Mouse (Mus musculus): ENCODE data around the gene Kcnj6. TPM values are rescaled to one million over a fixed set of nuclear protein-coding genes. Genes with fewer than 3 reads are reported as not detected.
A peak's percentile ranks its signal among the peaks of the same experiment; 100 is the strongest.

Gene Kcnj6
- polyA plus RNA-seq, 1 experiment from 2014 or later = 1.2 TPM

DNA sequence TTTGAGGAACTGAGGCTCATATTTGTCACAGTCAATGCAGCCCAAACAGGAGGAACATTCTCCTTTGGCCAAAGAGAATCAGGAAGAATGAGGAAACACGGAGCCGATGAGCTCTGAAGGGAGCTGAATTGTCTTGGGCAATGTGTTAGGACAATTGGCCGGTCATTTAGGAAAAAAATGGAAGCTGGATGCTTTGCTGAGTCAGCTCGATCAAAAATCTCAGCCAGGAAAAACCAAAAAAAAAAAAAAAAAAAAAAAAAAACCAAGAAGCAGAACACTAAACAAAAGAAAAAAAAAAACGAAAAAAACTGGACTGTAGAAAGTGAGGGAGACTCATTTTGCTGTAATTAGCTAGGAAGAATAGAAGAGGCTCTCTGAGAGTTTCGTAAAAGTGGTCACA is 200.1 kb downstream of the Kcnj6 start:
- no peaks in the 10 kb centered on the region for H3K9me3 ChIP-seq
- H3K27ac ChIP-seq (replicated peaks) = no peak overlapping the region

DNA sequence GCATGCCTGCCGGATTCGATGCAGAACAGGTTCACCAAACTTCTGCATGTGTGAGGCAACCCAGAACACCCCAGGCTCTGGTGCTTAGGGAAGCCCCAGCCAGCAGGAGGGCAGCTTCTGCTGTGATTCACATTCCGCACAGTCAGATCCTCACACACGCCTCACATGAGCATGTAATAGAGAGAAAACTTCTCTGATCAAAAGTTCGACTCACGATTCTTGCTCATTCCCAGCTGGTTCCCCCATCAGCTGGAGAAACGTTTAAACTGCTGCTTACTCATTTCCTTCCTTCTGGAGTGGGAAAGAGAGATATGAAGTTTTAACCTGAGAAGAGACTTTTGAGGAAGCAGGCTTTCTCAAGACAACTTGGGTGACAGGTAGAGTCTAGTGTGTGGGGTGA is 204.5 kb downstream of the Kcnj6 start:
- ATAC-seq (ENCODE audit: low FRiP score, low read depth) = no peak
- no peaks in the 10 kb centered on the region for H3K4me1 ChIP-seq
- no peak overlapping the region for H3K4me2 ChIP-seq (replicated peaks)
- H3K4me3 ChIP-seq = no peak overlapping the region
- H3K9ac ChIP-seq (replicated peaks) = no peak overlapping the region
- no peaks in the 10 kb centered on the region for H3K27me3 ChIP-seq
- H3K27ac ChIP-seq (replicated peaks) = no peak overlapping the region
- no peaks in the 10 kb centered on the region for H3K9me3 ChIP-seq
- H3K36me3 ChIP-seq = no peaks in the 10 kb centered on the region
- 89% methylated on average over 7 of the region's 7 CpGs for WGBS

More for the DNA sequence above, 200.1 kb downstream of the Kcnj6 start:
- 85% methylated on average over 6 of the region's 6 CpGs for WGBS
- ATAC-seq (ENCODE audit: low FRiP score, low read depth) = no peak
- H3K4me1 ChIP-seq = no peaks in the 10 kb centered on the region; the same call in 1 of the 2 replicates
- H3K27me3 ChIP-seq = no peaks in the 10 kb centered on the region
- H3K36me3 ChIP-seq = no peaks in the 10 kb centered on the region
- H3K9ac ChIP-seq (replicated peaks) = no peak overlapping the region
- no peak overlapping the region for H3K4me2 ChIP-seq (replicated peaks)
- H3K4me3 ChIP-seq = no peak overlapping the region

DNA sequence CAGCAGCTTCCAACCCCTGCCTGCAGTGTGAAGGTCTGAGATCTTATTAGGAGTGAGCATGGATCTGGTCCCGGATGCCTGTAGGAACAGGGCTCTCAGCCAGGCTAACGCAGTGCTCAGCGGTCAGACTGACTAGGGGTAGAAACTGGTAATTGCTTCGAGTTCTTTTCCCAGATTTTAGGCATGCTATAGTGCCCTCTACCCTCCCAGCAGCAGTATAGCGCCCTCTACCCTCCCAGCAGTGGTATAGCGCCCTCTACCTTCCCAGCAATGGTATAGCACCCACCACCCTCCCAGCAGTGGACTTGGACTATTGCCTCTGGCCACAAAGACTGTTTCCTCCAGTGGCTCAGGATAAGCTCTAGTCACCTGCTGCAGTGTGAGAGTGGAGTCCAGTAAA is 207.5 kb downstream of the Kcnj6 start:
- Histone ChIP-seq H3K4me3 (no peak overlapping the region), H3K27ac (replicated peaks) (no peak overlapping the region), H3K9me3 (no peaks in the 10 kb centered on the region), H3K36me3 (no peaks in the 10 kb centered on the region), H3K9ac (replicated peaks) (no peak overlapping the region), H3K27me3 (peaks cover 11% of the 10 kb centered on the region; the same call in 1 of the 2 replicates), H3K4me1 (no peaks in the 10 kb centered on the region), H3K4me2 (replicated peaks) (no peak overlapping the region)
- ATAC-seq (ENCODE audit: low FRiP score, low read depth) = no peak
- WGBS = 31% methylated on average over 6 of the region's 6 CpGs

DNA sequence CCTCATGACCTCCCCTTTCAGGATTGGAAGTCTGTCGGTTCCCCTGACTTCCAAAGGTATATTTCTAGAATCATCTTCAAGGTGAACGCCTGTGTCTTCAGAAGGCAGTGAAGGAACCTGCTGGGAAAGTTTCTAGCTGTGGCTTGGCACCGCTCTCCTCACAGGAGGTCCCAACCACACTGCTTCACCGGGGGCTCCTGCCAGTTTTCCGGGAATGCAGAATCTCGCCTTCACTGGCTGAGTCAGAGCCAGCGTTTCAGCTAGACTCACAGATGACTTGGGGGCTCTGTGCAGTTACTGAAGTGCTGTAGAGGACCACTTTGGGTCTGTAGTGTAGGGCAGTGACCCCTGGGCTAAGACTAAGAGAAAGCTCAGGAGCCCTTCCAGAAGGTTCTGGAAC is 208.8 kb downstream of the Kcnj6 start:
- ATAC-seq (ENCODE audit: low FRiP score, low read depth) = no peak
- H3K4me2 ChIP-seq (replicated peaks) = no peak overlapping the region
- H3K9ac ChIP-seq (replicated peaks) = no peak overlapping the region
- H3K36me3 ChIP-seq = no peaks in the 10 kb centered on the region
- WGBS = 89% methylated on average over 7 of the region's 7 CpGs
- peaks cover 11% of the 10 kb centered on the region; the same call in 1 of the 2 replicates for H3K27me3 ChIP-seq
- H3K27ac ChIP-seq (replicated peaks) = no peak overlapping the region
- no peaks in the 10 kb centered on the region for H3K4me1 ChIP-seq
- no peak overlapping the region for H3K4me3 ChIP-seq
- no peaks in the 10 kb centered on the region for H3K9me3 ChIP-seq

DNA sequence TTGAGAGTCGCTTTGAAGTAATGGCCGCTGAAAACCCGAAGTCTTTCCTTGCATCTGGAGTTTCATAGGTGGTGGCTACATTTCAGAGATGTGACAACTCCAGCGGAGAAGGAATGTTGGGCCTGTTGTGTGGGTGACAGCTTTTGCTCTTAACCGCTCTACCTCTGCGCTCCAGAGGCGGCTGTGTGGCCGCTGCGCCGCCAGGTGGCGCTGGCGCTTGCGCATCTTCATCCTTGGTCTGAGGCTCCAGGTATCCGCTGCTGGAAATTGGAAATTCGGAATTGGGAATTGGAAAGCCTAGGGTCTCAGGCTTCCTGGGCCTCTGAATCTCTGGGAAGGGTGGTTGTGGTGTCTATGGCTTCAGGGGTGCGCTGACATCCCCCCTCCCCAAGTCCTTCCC is 209.3 kb downstream of the Kcnj6 start:
- H3K27me3 ChIP-seq = peaks cover 11% of the 10 kb centered on the region; the same call in 1 of the 2 replicates
- no peaks in the 10 kb centered on the region for H3K4me1 ChIP-seq
- H3K9ac ChIP-seq (replicated peaks) = no peak overlapping the region
- no peak overlapping the region for H3K4me2 ChIP-seq (replicated peaks)
- H3K4me3 ChIP-seq = no peak overlapping the region
- H3K36me3 ChIP-seq = no peaks in the 10 kb centered on the region
- ATAC-seq (ENCODE audit: low FRiP score, low read depth) = peak; percentile 58; the same call in 1 of the 2 replicates
- H3K27ac ChIP-seq (replicated peaks) = no peak overlapping the region
- 6% methylated on average over 16 of the region's 16 CpGs for WGBS
- H3K9me3 ChIP-seq = no peaks in the 10 kb centered on the region

DNA sequence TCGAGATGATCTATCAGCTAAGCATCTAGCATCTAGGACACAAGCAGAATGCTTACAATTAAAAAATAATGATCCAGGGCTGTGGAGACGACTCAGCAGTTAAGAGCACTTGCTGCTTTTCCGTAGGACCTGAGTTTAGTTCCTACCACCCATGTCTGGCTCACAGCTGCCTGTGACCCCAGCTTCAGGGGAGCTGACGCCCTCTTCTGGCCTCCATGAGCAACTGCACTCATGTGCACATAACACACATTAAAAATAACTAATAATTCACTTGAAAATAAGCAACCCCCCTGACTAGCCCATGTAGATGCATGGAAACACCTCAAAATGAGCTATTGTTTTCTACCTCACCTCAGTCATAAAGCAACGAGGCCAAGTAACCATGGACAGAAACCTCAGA is 211.6 kb downstream of the Kcnj6 start:
- no peak for ATAC-seq (ENCODE audit: low FRiP score, low read depth)
- Histone ChIP-seq H3K9me3 (no peaks in the 10 kb centered on the region), H3K27ac (replicated peaks) (no peak overlapping the region), H3K4me2 (replicated peaks) (no peak overlapping the region), H3K4me1 (no peaks in the 10 kb centered on the region; the same call in 1 of the 2 replicates), H3K27me3 (peaks cover 11% of the 10 kb centered on the region; the same call in 1 of the 2 replicates), H3K4me3 (no peak overlapping the region), H3K9ac (replicated peaks) (no peak overlapping the region), H3K36me3 (no peaks in the 10 kb centered on the region)
- WGBS = 79% methylated on average over 5 of the region's 5 CpGs

DNA sequence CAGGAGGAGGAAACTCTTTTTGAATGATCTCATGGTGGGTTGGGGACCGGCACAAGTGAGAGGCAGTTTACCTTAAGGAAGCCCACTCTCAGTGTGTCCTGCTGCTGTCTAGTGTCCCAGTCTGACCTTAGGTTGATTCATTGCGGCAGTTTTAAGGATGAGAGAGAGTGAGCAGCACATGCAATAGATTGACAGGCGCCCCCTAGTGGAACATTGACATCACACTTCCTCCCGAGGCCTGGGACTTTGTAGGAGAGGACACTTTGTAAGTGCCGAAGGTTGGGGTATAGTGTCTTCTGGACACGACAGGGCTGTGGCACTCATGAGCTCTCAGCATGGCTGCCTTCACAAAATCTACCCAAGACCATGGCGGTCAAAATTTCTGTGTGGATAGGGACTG is 213.8 kb downstream of the Kcnj6 start:
- H3K4me2 ChIP-seq (replicated peaks) = no peak overlapping the region
- H3K27ac ChIP-seq (replicated peaks) = no peak overlapping the region
- ATAC-seq (ENCODE audit: low FRiP score, low read depth) = no peak
- no peaks in the 10 kb centered on the region for H3K9me3 ChIP-seq
- no peaks in the 10 kb centered on the region; the same call in 1 of the 2 replicates for H3K4me1 ChIP-seq
- H3K36me3 ChIP-seq = no peaks in the 10 kb centered on the region
- peaks cover 11% of the 10 kb centered on the region; the same call in 1 of the 2 replicates for H3K27me3 ChIP-seq
- 62% methylated on average over 7 of the region's 7 CpGs for WGBS
- H3K4me3 ChIP-seq = no peak overlapping the region
- H3K9ac ChIP-seq (replicated peaks) = no peak overlapping the region

DNA sequence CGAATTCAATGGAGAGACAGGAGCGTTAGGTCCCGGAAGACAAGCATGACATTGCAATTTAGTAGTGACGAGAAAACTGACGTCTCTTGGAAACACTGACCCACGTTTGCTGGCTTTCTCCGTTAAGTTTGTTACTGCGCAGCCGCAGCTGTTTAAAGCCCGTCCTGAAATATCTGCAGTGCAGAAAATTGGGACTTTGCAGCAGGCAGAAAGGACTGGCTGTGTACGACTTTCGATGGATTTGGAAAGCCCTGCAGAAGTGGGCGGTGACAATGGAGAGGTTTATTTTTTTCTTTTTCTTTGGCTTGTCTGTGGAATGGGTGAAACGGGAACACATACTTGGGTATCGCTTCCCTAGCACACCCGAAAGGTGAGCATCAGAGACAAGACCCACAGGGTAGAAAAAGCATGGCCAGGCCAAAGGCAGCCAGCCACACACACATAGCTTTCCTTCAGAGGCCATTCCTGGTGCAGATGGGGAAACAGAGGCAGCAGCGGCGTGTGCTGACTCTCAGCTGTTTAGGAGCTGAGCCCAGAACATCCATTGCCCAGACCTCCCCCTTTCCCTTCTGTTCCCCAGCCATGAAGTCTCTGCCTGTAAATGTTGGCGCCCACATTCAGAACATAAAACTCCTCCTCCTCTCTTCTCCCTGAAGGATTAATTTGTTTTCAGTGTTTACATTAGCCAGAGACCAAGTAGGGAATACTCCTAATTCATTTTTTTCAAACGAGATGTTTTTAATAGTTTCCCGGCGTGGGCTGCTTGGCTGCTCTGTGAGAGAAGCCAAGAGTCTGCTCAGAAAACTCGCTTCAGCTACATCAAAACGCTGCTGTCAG is 215.2 kb downstream of the Kcnj6 start:
- Histone ChIP-seq H3K4me1 (no peaks in the 10 kb centered on the region; the same call in 1 of the 2 replicates), H3K9ac (replicated peaks) (no peak overlapping the region), H3K9me3 (no peaks in the 10 kb centered on the region), H3K27me3 (peaks cover 5% of the 10 kb centered on the region; the same call in 1 of the 2 replicates), H3K36me3 (no peaks in the 10 kb centered on the region), H3K4me3 (no peak overlapping the region), H3K27ac (replicated peaks) (no peak overlapping the region), H3K4me2 (replicated peaks) (peak overlapping the region; percentile 16)
- ATAC-seq (ENCODE audit: low FRiP score, low read depth) = 0 out of 2 replicates have a peak, but pooled peaks have one; percentile 44
- 74% methylated on average over 24 of the region's 24 CpGs for WGBS

DNA sequence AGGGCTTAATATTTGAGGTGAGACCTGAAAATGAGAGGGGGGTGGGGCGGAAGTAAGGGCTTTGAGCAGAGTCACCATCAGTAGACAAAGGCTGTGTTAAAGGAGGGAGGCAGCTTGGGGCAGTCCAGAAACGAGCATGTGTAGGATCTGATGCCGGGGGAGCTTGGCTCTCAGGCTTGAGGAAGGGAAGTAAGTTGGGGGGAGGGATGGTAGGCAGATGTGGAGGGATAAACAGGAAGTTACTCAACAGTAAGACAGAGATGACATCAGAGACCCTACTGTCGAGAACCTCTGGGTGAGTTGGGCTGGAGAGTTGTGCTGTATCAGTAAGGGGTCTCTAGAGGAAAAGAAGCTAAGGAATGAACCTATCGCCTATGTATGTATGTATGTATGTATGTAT is 223.6 kb downstream of the Kcnj6 start:
- no peak overlapping the region for H3K4me3 ChIP-seq
- no peak overlapping the region for H3K27ac ChIP-seq (replicated peaks)
- WGBS = 86% methylated on average over 5 of the region's 5 CpGs
- no peaks in the 10 kb centered on the region for H3K36me3 ChIP-seq
- no peak for ATAC-seq (ENCODE audit: low FRiP score, low read depth)
- H3K4me1 ChIP-seq = no peaks in the 10 kb centered on the region
- H3K27me3 ChIP-seq = no peaks in the 10 kb centered on the region
- H3K9ac ChIP-seq (replicated peaks) = no peak overlapping the region
- H3K9me3 ChIP-seq = no peaks in the 10 kb centered on the region
- H3K4me2 ChIP-seq (replicated peaks) = no peak overlapping the region

DNA sequence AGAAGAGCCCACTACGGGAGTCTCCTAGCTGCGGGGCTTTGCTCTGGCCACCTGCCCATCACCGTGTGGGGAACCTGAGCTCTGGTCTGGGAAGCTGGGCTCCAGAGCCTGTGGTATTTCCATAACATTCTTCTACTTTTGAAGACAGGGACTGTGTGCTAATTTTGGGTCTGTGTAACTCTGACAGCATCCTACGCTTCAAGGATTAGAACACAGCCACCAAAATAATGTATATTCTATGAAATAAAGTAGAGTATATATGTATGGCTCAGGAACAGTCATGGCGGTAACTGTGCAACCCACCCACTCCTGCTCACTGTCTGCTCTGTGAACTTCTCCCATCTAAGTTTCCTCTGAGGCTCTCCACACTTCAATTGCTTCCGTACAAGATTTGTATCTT is 229.9 kb downstream of the Kcnj6 start:
- Histone ChIP-seq H3K36me3 (no peaks in the 10 kb centered on the region), H3K9ac (replicated peaks) (no peak overlapping the region), H3K4me1 (peaks cover 6% of the 10 kb centered on the region; the same call in 1 of the 2 replicates), H3K4me3 (no peak overlapping the region), H3K27ac (replicated peaks) (no peak overlapping the region), H3K4me2 (replicated peaks) (no peak overlapping the region), H3K27me3 (no peaks in the 10 kb centered on the region), H3K9me3 (no peaks in the 10 kb centered on the region)
- ATAC-seq (ENCODE audit: low FRiP score, low read depth) = no peak
- WGBS = 88% methylated on average over 6 of the region's 6 CpGs

DNA sequence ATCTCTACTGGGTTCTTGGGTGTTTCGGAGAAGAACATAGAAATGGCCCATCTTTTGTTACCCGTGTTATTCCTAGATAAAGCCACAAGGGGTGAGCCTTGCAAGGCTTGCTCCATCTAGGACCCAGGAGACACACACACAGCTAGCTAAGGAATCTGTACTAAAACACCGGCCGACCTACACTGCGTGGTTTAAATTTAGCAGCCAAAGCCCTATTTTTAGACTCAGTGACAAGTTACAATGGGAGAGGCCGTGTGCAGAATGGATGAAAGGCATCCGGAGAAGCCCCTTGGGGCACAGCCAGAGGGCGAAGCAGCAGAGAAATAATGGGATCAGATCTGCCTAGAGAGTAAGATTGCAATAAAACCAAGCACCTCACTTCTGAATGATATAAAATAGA is 232.4 kb downstream of the Kcnj6 start:
- peaks cover 6% of the 10 kb centered on the region; the same call in 1 of the 2 replicates for H3K4me1 ChIP-seq
- H3K9ac ChIP-seq (replicated peaks) = no peak overlapping the region
- no peaks in the 10 kb centered on the region for H3K27me3 ChIP-seq
- ATAC-seq (ENCODE audit: low FRiP score, low read depth) = no peak
- H3K27ac ChIP-seq (replicated peaks) = no peak overlapping the region
- H3K4me2 ChIP-seq (replicated peaks) = peak overlapping the region; percentile 17; the same call in 1 of the 2 replicates
- no peak overlapping the region for H3K4me3 ChIP-seq
- no peaks in the 10 kb centered on the region for H3K9me3 ChIP-seq
- H3K36me3 ChIP-seq = no peaks in the 10 kb centered on the region
- WGBS = 37% methylated on average over 8 of the region's 8 CpGs

DNA sequence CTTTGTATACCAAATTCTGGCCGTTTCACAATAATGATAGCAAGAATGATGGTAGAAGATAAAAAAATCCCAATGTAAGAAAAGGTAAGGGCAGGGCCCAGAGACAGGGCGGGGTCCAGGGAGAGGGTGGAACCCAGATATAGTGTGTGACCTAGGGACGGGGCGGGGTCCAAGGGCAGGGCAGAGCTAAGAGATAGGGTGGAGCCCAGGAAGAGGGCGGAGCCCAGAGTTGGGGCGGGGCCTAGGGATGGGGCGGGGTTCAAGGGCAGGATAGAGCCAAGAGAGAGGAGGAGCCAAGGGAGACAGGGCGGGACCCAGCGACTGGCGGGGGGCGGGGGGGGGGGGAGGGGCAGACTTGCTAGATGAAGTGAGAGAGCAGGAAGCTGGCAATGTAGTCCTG is 236.8 kb downstream of the Kcnj6 start:
- Histone ChIP-seq H3K4me1 (peaks cover 6% of the 10 kb centered on the region; the same call in 1 of the 2 replicates), H3K36me3 (no peaks in the 10 kb centered on the region), H3K9ac (replicated peaks) (no peak overlapping the region), H3K4me3 (no peak overlapping the region), H3K27ac (replicated peaks) (no peak overlapping the region), H3K27me3 (no peaks in the 10 kb centered on the region), H3K4me2 (replicated peaks) (no peak overlapping the region), H3K9me3 (no peaks in the 10 kb centered on the region)
- no peak for ATAC-seq (ENCODE audit: low FRiP score, low read depth)
- 46% methylated on average over 7 of the region's 11 CpGs for WGBS
